Mouse (Mus musculus): ENCODE measurements at regions not wholly inside any gene's neighbourhood (a gene's known extent, or its start where the extent isn't known, plus 50 kb on each side); places are given as distances from the start of the nearest gene placed in this dataset.

DNA sequence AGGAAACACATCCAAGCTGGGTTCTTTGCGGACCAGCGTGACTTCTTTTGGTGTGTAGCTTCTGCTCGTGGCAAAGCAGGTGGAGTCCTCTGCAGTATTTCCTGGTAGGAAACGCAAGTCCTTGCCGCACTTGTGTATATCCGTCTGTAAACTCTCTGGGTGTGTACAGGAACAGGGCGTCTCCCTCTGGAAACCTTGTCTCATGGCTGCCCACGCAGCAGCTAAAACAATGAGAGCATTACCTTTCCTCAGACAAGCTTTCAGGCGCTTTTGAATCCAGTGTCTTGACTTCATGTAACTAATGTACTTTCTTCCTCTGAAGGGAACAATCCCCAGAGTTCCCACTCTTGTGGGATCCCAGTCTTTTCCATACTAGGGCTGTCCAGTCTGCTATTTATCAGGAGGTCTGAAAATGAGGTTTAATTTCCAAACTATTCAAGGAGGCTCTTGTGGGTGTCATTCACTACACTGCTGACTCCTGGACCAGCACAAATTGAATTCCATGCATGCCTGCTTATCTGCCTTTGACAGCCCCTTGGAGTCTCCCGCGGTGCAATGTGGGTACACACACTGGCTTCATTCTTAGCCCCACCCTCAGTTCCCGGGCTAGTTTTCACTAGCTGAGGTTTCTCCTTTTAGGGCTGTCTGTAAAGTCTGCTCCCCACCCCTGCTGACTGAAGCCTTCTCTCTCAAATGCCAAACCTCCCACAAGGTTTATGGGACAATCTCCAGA is 161.6 kb upstream of the Anxa10 start:
- no peak overlapping the region for H3K27ac ChIP-seq (replicated peaks)
- H3K4me3 ChIP-seq, result no peak overlapping the region
- no peak overlapping the region for H3K9ac ChIP-seq (replicated peaks)
- no peak overlapping the region for H3K4me2 ChIP-seq (replicated peaks)
- WGBS, result 49% methylated on average over 12 of the region's 12 CpGs
- no peaks in the 10 kb centered on the region for H3K36me3 ChIP-seq
- H3K4me1 ChIP-seq, result no peaks in the 10 kb centered on the region
- H3K27me3 ChIP-seq, result no peaks in the 10 kb centered on the region
- H3K9me3 ChIP-seq, result no peaks in the 10 kb centered on the region
- peak; percentile 70 for ATAC-seq (replicated peaks)

DNA sequence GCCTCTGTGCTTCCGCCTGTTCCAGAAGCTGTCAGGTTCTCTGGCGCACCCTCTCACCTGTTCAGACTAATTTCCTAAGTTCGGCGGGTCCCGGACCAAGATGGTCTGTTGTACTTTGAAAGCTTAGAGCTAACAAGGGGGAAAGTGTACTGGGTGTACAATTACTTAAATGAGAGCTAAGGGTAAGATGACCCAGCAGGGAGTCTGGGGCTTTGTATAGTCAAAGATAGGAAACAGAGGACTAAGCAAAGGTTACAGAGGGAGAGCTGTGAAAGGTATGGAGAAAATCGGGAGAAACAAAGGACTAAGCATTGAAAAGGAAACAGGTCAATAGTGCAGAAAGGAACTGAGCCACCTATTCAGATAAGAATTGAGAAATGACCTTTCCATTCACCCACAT is 127.6 kb upstream of the Anxa10 start:
- Histone ChIP-seq H3K36me3 (no peaks in the 10 kb centered on the region), H3K4me2 (replicated peaks) (no peak overlapping the region), H3K9me3 (no peaks in the 10 kb centered on the region), H3K27ac (replicated peaks) (no peak overlapping the region), H3K9ac (replicated peaks) (no peak overlapping the region), H3K4me3 (no peak overlapping the region), H3K27me3 (no peaks in the 10 kb centered on the region), H3K4me1 (no peaks in the 10 kb centered on the region)
- ATAC-seq (replicated peaks), result no peak
- 59% methylated on average over 6 of the region's 6 CpGs for WGBS

All from forebrain, embryonic 15.5 days (tissue).